23 mouse cellular contexts compared by ENCODE assay signal in genomic region chr19:47549174-47549573, GRCm38 (mm10). TPM values are rescaled to one million over a fixed set of nuclear protein-coding genes. Genes with fewer than 3 reads are reported as not detected.
A peak's percentile ranks its signal among the peaks of the same experiment; 100 is the strongest.
DNase-seq lines count a peak whose midpoint lies in the region; ATAC-seq and TF ChIP-seq lines count a peak whose summit lies in the region.
"Had no signal": no experiment of that assay in that cellular context is flagged by ENCODE, and none has a peak within 500 bp of the region (broad histone marks: within the 10 kb centered on the region; RNA-seq: fewer than 3 reads in every experiment).

No protein-coding gene starts in this region.

- H3K9me3 ChIP-seq in kidney, embryonic 15.5 days (replicated peaks), result no peaks in the 10 kb centered on the region
- H3K9me3 ChIP-seq: embryonic facial prominence, embryonic 15.5 days; forebrain, embryonic 15.5 days had no signal

- no peaks in the 10 kb centered on the region for H3K36me3 ChIP-seq in kidney, embryonic 15.5 days
- H3K36me3 ChIP-seq: embryonic facial prominence, embryonic 15.5 days; forebrain, embryonic 15.5 days; G1E; hindbrain, embryonic 12.5 days had no signal

- 0 out of 2 replicates have a peak, but pooled peaks cover 11% of the 10 kb centered on the region for H3K4me1 ChIP-seq in kidney, embryonic 15.5 days
- H3K4me1 ChIP-seq: embryonic facial prominence, embryonic 15.5 days; hindbrain, embryonic 12.5 days had no signal

- 28% methylated on average over 9 of the region's 9 CpGs for WGBS in kidney, embryonic 15.5 days

- no peak for TF ChIP-seq CTCF in layer of hippocampus, adult 2 months (conservative IDR thresholded peaks at IDR 0.05)

- H3K27me3 ChIP-seq in kidney, embryonic 15.5 days, result no peaks in the 10 kb centered on the region
- H3K27me3 ChIP-seq: embryonic facial prominence, embryonic 15.5 days; forebrain, embryonic 15.5 days; hindbrain, embryonic 12.5 days had no signal

- DNase-seq in frontal cortex, postnatal 10 days (ENCODE audit: low spot score in 2 of 2), result no peak
- no peak for DNase-seq in kidney, postnatal 10 days
- DNase-seq in layer of hippocampus, adult 2 months (ENCODE audit: low spot score in 2 of 2), result no peak
- no peak for DNase-seq in layer of hippocampus, postnatal 10 days (ENCODE audit: low spot score in 2 of 2)
- DNase-seq in right cerebral cortex, adult 2 months (ENCODE audit: low spot score in 2 of 2), result peak; percentile 26 to 37
- no peak for DNase-seq in right cerebral cortex, postnatal 10 days (ENCODE audit: low spot score in 2 of 2)
- DNase-seq: adrenal gland, adult 8-10 months; adrenal gland, postnatal 36 days; B cell, adult 2 months; cerebellum, adult 11 months; cerebellum, adult 8-10 months; cerebellum, postnatal 14 days; embryo, embryonic 11 days; gastrocnemius, postnatal 14 days; heart, postnatal 10 days; heart, postnatal 4 days had no signal

- no peak overlapping the region for H3K4me2 ChIP-seq in kidney, embryonic 15.5 days
- H3K4me2 ChIP-seq: embryonic facial prominence, embryonic 15.5 days; forebrain, embryonic 15.5 days; hindbrain, embryonic 12.5 days had no signal

- no peak overlapping the region for H3K4me3 ChIP-seq in kidney, embryonic 15.5 days (replicated peaks)
- H3K4me3 ChIP-seq in layer of hippocampus, adult 2 months, result no peak overlapping the region
- H3K4me3 ChIP-seq: embryonic facial prominence, embryonic 15.5 days; forebrain, embryonic 15.5 days; hindbrain, embryonic 12.5 days had no signal

- H3K9ac ChIP-seq in kidney, embryonic 15.5 days, result no peak overlapping the region
- H3K9ac ChIP-seq: embryonic facial prominence, embryonic 15.5 days; forebrain, embryonic 15.5 days; hindbrain, embryonic 12.5 days had no signal

- peak overlapping the region; percentile 56; the same call in 1 of the 2 replicates for H3K27ac ChIP-seq in kidney, embryonic 15.5 days
- H3K27ac ChIP-seq in layer of hippocampus, adult 2 months, result peak overlapping the region; percentile 36; the same call in 1 of the 2 replicates
- H3K27ac ChIP-seq: embryonic facial prominence, embryonic 15.5 days; forebrain, embryonic 15.5 days; hindbrain, embryonic 12.5 days had no signal

- ATAC-seq in frontal cortex, adult (ENCODE audit: low TSS enrichment), result peak; percentile 85
- no peak for ATAC-seq in kidney, embryonic 15.5 days (replicated peaks; ENCODE audit: low FRiP score)
- ATAC-seq: CD4-positive, CD25-positive, alpha-beta regulatory T cell, adult 4 months; forebrain, embryonic 15.5 days had no signal

RNA-seq across cellular contexts. Expression of gene Stn1, which starts 11.9 kb away (rescaled TPM):
- polyA plus RNA-seq in kidney, embryonic 15.5 days (2015; fragmentation: Nextera tagmentation; extraction: Ambion mirVana), result 47.1 and 51.0 TPM in 2 replicates
- total RNA-seq in layer of hippocampus, adult 2 months (2021), result 10 to 100 TPM; 22.6 to 23.8 TPM
- total RNA-seq in layer of hippocampus, postnatal 10 days (2021), result 10 to 100 TPM; 20.1 to 23.9 TPM

RNA-seq across cellular contexts. Expression of gene Slk, which starts 30.3 kb away (rescaled TPM):
- polyA plus RNA-seq in kidney, embryonic 15.5 days (2015; fragmentation: Nextera tagmentation; extraction: Ambion mirVana), result 12.0 and 12.2 TPM in 2 replicates
- 10 to 100 TPM; 63.7 to 69.4 TPM for total RNA-seq in layer of hippocampus, adult 2 months (2021)
- 10 to 100 TPM; 40.0 to 44.3 TPM for total RNA-seq in layer of hippocampus, postnatal 10 days (2021)

Comparison
In these comparisons a context has a peak if more than half of its experiments do, and no peak if none do; other contexts are left out.
1. DNase-seq: peak in right cerebral cortex, adult 2 months (2 of 2); none in frontal cortex, postnatal 10 days (0 of 2), kidney, postnatal 10 days (single experiment), layer of hippocampus, adult 2 months (0 of 2), layer of hippocampus, postnatal 10 days (0 of 2) and right cerebral cortex, postnatal 10 days (0 of 2).